Mouse (Mus musculus) CD8-positive naive resting alpha-beta T cell, adult 2 months (primary cell): ENCODE measurements around the gene Eif6.
"Not testable (repeated sequence)": the region's sequence is repeated elsewhere in the genome, so short reads cannot be mapped to it uniquely, and the experiment has no call there.

Experiments used
- DNase-seq, 2 experiments: peaks; one replicate each; pipeline ENCODE4 v3.0.0; 2022; ENCODE audit warnings: low read depth in 2 of 2, low spot score in 2 of 2

Eif6 gene

DNA sequence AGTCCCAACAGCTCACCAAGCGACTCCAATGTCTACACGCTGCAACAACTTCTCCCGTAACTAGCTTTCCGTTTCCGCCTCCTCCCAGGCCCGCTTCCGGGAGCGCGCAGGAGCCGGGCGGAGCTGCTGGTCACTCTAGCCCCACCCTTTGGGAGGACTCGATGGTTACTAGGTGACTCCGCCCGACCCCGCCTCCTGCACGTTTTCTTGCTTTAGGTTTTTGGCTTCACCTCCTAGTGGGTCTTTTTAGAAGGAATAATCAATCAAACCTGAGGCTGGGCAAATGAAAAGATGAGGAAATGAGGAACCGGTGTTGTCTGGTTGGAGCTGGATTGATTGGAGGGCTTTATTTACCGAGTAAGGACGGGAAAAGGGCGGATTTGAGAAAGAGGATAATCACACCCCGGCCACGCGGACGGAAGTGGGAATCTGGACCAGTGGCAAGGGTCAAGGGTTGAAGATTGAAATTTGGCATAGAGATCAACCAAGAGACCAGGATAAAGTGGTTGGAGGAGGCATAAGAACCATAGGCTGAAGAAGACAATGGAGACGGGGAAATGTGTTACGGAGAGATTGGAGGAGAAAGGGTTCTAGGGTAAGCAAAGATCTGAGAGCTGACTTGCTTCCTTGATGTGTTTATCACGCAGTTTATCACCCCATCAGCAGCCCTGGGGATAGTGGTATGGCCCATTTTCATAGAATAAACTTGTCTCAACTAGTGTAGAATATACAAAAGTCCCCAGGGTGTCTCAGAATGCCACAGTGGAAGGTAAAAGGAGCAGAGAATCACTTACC, at the start of gene Eif6:
TSS of gene Eif6 (minus strand) at position 296 of the 795 bp plus-strand sequence.
- peak; percentile 75 to 79 for DNase-seq

- no peak for DNase-seq
These were observed 46.9 kb upstream of the Eif6 start for GRCm38 (mm10) chr2:155873636-155874035.

DNA sequence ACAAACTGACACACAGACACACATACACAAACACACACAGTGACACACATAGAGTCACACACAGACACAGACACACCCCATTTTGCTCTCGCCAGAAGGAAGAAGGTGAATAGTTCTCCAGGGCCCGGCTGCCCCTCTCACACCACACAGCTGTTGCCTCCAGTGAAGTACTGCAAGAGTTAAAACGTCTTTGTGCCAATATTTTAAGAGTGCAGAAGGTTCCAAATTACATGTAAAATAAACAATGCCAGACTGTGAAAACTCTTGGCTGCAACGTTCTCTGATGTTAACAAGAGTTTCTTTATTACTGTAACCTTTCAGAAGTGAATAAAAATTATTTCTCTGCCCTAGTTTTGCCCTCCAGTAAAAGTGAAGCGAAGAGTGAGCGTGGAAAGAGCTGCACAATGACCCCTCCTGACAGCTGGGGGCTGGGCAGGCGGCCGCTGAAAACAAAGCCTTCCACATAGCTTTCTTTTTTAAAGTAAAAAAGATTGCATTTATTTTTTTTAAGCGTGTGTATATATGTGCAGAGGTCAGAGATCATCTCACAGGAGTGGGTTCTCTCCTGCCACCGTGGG, 46.3 kb upstream of the Eif6 start:
- DNase-seq = no peak

GRCm38 (mm10) chr2:155872486-155872885, 45.8 kb upstream of the Eif6 start:
- DNase-seq = no peak

GRCm38 (mm10) chr2:155869772-155870171, 43.0 kb upstream of the Eif6 start:
- DNase-seq = no peak

- no peak for DNase-seq
These were observed 41.6 kb upstream of the Eif6 start for GRCm38 (mm10) chr2:155868320-155868719.

GRCm38 (mm10) chr2:155863301-155863867, 36.7 kb upstream of the Eif6 start:
- DNase-seq = no peak

DNA sequence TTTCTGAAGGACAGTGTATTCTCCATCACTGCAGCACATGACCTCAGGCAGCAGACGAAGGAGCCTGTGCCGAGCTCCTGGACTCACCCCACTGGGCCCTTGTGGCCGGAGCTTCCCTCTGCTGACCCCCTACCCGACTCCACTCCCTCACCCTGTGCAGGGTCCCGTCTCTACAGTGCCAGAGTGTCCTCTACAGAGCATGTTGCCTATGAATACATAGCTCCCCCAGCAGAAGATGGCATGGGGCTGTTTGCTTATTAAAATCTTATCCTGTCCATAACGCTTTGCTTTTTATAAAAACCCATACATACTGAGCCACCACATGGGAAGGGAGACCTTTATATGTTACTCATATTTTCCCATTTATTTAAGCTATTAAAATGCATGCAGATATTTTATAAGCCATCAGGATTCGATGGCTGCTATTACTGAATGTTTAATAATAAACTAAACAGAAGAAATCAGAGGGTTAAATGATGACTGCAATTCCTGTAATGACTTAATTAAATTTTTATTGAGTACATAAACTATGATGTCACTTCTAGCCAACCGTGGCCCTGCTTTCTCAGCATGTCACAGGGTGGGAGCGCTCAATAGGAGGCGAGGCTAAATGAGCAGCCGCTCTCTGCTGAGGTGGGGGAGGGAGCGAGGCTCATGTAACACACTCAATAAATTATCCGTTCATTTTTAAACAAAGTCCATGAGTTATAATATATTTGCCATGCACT, 36.0 kb upstream of the Eif6 start:
- DNase-seq = no peak

DNA sequence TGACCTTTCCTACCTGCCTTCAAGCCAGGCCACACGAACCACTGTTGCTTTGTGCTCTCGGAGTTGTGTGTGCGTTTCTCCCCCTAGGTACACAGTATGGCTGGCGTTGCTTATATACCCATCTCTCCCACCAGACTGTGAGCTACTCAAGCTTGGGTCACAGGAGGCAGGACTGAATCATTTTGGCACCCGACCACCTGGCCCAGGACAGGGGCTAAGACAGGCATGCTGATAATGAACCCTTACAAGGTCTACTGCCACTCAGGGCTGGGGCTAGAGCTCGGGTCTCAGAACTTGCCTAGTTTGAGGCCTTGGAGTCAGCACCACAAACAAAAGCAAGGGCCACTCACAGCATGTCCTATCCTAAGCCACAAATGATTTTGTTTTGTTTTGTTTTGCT, 34.9 kb upstream of the Eif6 start:
- DNase-seq = no peak

DNA sequence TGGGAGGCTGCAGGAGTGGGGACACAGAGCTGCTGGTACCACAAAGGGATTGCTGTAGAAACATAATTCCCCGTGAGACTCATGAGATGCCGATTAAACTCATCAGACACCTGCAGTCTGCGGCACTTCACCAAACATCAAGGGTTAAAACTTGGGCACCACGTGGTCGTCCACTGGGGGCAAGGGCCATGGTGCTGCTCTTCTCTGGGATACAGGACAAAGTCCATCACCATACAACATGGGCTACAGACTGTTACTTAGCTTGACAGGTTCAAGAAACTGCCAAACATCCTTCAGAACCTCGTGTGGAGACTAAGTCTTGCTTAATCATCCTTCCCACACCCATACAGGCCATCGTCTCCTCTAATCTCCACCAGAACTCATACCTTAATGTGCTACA, 33.4 kb upstream of the Eif6 start:
- no peak for DNase-seq

DNA sequence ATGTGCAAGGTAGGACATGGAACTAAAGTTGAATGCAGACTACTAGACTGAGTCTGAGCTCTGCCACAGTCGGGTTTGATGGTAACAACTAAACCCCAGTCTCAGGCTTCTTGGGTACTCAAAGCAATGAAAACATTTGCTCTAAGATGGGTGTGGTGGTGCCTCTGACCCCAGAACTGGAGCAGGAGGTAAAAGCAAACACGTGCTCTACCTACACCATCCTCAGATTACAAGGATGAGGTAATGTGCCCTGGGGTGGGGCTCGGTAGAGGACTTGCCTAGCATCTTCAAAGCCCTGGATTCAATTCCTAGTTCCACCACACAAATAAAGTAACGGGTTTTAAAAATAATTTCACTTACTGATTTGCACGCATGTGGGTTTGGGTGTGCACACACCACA, 25.8 kb upstream of the Eif6 start:
- no peak for DNase-seq

DNA sequence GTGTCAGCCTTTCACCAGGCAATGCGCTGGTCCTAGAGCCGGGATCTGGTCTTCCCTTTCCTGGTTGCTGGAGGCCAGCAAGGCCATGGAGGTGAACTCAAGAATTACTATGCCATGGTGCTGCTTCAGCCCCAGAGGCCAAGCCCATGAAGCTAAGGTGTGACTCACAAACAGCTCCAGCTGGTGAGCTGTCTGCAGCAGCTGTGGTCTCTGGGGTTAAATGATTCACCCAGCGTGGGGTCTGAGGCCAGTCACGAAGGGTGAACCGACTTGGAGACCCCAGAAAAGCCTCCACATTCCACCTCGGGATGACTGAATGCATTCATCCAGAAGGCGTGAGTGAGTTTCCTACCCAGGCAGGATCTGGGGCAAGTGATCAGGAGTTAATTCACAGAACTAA, 23.4 kb upstream of the Eif6 start:
- DNase-seq = no peak

DNA sequence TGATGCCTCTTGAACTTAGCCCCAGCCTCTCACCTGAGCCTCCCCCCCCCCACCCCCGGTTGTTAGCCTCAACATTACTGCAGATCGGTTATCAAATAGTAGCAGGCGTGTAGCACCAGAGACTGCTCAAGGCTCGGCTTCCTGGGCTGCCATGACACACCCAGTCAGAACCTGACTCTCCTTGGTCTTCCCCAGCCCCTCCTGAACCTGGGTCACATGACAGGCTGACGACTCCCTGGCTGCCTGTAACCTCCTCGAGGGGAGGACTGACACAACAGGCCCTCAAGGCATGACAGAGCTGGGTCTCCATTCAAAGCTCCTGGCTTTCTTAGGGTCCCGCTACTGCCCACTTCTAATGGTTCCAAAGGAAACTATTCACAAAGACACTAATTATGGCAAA, 22.7 kb upstream of the Eif6 start:
- no peak for DNase-seq

GRCm38 (mm10) chr2:155848291-155848690, 21.6 kb upstream of the Eif6 start:
- peak; percentile 62 to 74 for DNase-seq

DNA sequence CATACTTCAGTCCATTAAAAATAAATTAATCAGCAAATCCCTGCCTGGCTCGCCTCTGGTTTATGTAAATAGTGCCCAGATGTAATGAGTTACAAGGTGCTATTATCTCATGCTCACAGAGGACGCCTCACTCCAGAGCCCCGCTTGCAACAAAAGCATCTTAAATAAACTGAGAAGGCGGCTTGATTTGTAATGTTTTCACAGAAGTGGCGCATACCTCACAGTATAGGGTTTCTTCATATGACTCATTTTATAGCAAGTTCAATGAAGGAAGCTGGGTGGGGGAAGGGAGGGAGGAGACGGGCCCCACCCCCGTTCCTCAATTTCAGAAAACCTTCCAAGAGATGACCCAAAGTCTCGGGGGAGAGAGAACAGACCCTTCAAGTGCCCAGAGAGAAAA, 20.2 kb upstream of the Eif6 start:
- no peak for DNase-seq

DNA sequence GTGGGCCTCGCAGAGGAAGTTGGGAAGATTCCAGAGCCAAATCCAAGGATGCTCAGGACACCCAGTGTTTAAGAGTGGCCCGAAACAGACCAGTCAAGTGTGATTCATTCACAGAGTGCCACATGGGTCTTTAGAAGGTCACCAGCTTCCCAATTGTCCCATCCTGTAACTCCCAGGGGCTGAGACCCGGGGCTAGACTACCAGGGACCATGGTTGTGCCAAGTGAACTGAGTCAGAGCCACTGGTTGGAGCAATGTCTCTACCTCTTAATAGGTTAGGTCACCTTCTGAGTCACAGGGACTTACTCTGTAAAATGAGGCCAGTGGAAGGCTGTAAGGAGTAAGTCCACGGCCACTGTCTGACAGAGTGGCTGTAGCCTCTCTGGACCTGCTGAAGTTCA, 12.2 kb upstream of the Eif6 start:
- DNase-seq = no peak

DNA sequence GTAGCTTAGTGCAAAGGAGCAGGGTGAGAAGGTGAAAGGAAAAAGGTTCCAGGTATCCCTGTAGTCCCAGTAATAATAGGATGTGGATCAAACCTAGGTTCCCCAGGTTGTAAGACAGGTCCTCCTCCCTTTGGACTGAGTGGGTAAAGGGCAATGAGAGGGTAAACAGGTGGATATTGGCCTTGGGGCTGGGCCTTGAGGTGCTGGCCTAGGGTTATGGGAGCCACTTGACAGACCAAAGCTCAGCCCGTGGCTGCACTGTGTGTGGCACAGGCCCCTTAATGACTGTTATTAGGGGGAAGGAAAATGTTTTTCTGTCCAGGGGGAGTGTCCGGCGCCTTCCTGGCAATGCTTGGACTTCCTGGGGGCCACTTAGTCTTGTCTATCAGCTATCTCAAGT, 11.2 kb upstream of the Eif6 start:
- no peak for DNase-seq

GRCm38 (mm10) chr2:155834732-155835131, 8.0 kb upstream of the Eif6 start, which contains the start of gene Fam83c:
Gene Fam83c (minus strand): TSS chr2:155834854.
- DNase-seq = no peak

GRCm38 (mm10) chr2:155832087-155832486, 5.4 kb upstream of the Eif6 start:
- not testable (repeated sequence) for DNase-seq

DNA sequence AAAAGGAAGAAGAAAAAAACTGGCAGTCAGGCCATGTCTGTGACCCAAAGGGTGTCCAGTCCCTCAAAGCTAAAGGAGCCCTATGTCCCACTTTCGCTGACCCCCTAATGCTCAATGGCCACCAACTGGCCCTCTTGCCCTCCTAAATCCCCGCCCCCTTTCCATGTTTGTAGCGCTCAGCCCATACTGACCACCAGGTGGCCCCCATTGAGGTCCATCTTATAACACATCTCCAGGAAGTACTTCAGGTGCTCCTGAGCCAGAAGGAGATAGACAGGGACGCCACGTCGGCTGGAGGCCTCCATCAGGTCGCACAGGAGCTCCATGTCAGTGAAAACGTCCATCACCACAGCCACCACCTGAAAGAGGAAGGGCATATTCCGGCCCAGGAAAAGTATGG, 4.6 kb upstream of the Eif6 start:
- DNase-seq = no peak

DNA sequence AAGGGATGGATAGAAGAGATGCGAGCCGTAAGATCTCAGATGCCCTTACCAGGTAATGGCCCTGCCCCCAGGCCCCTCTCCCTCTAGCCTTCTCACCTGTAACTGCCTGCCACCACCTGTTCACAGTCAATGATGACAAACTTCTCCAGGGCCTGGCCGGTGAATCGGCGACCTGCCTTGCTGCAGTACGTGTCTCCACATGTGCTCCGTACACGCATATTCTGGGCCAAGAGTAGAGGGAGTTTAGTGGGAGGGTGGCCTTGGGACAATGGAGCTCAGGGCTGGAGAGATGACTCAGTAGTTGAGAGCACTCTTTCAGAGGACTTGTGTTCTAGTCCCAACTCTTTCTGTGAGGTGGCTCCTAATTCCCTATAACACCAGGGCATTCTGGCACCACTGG, 4.1 kb upstream of the Eif6 start:
- DNase-seq = no peak
